Mouse (Mus musculus) stomach, embryonic 14.5 days (tissue): ENCODE results near the gene Unc45b. TPM values are rescaled to one million over a fixed set of nuclear protein-coding genes. Genes with fewer than 3 reads are reported as not detected.
"Not testable (repeated sequence)": the region's sequence is repeated elsewhere in the genome, so short reads cannot be mapped to it uniquely, and the experiment has no call there.

Source experiments
- ATAC-seq: fragments of 200-750 bp; cut with Nextera tagmentation; 2 replicates; pipeline ENCODE4 v1.8.0; 2017; ENCODE audit warnings: low read depth, moderate TSS enrichment; ENCODE audit not compliant: insufficient number of reproducible peaks, insufficient read depth, low FRiP score
- H3K27ac ChIP-seq: fragments of 300-500 bp; sonication (generic); 2 replicates; pipeline ENCODE4 v1.5.1; 2014; ENCODE audit warnings: mild to moderate bottlenecking, low read length, moderate library complexity, mixed read lengths
- H3K27me3 ChIP-seq: fragments of 300-500 bp; sonication (generic); 2 replicates; pipeline ENCODE4 v1.6.1; 2014; ENCODE audit warnings: low read length, control low read depth, mixed read lengths; ENCODE audit not compliant: control insufficient read depth, insufficient read depth
- H3K36me3 ChIP-seq: fragments of 300-500 bp; sonication (generic); 2 replicates; pipeline ENCODE4 v1.6.1; 2014; ENCODE audit warnings: mild to moderate bottlenecking, control low read depth, low read length, moderate library complexity, mixed read lengths; ENCODE audit not compliant: control insufficient read depth, insufficient read depth
- H3K4me1 ChIP-seq: fragments of 300-500 bp; sonication (generic); 2 replicates; pipeline ENCODE4 v1.6.1; 2014; ENCODE audit warnings: low read length, control low read depth, mixed read lengths; ENCODE audit not compliant: control insufficient read depth, insufficient read depth
- H3K4me2 ChIP-seq: fragments of 300-500 bp; sonication (generic); replicated peaks from 2 replicates; pipeline ENCODE4 v1.6.1; 2014; ENCODE audit warnings: low read depth, low read length, control low read depth
- H3K4me3 ChIP-seq: fragments of 300-500 bp; sonication (generic); 2 replicates; pipeline ENCODE4 v1.5.1; 2014; ENCODE audit warnings: low read depth, low read length, control low read depth
- H3K9ac ChIP-seq: fragments of 300-500 bp; sonication (generic); replicated peaks from 2 replicates; pipeline ENCODE4 v1.6.1; 2014; ENCODE audit warnings: low read depth, mild to moderate bottlenecking, control low read depth, low read length, moderate library complexity, mixed read lengths
- H3K9me3 ChIP-seq: fragments of 300-500 bp; sonication (generic); 2 replicates; pipeline ENCODE4 v1.6.1; 2016; ENCODE audit warnings: low read depth, low read length, control low read depth; ENCODE audit not compliant: control insufficient read depth
- WGBS: fragments of 180-500 bp; shearing (Covaris S2); extraction: QIAGEN DNeasy Blood & Tissue Kit; methylation state at CpG from one replicate; pipeline ENCODE4 v1.1.7; 2014; 5-methylcytosine and 5-hydroxymethylcytosine counted together
- microRNA-seq: library from miRNA; unstranded; fragments of <30 nt; microRNA quantifications from one replicate; pipeline ENCODE4, GENCODE M21; 2016
- polyA plus RNA-seq: library from polyadenylated mRNA; unstranded; fragments of >200 nt; fragmentation: Nextera tagmentation; extraction: Ambion mirVana; gene quantifications from 2 replicates; pipeline ENCODE4 v1.2.1, GENCODE M21; 2014

The Unc45b gene
- polyA plus RNA-seq, 1 experiment from 2014 or later: 1.8 TPM

- peaks cover 8% of the 10 kb centered on the region; the same call in 1 of the 2 replicates for H3K4me1 ChIP-seq
- H3K27me3 ChIP-seq: no peaks in the 10 kb centered on the region
- ATAC-seq: no peak
- no peaks in the 10 kb centered on the region for H3K9me3 ChIP-seq
- H3K27ac ChIP-seq: no peak overlapping the region
- no peak overlapping the region for H3K9ac ChIP-seq
- H3K4me2 ChIP-seq: no peak overlapping the region
- WGBS: 84% methylated on average over 6 of the region's 6 CpGs
- H3K4me3 ChIP-seq: no peak overlapping the region
- peaks cover 3% of the 10 kb centered on the region; the same call in 1 of the 2 replicates for H3K36me3 ChIP-seq
Observed at GRCm38 (mm10) chr11:82987621-82988020, 77.3 kb downstream of the Unc45b start.

- peaks cover 3% of the 10 kb centered on the region; the same call in 1 of the 2 replicates for H3K36me3 ChIP-seq
- peak overlapping the region; percentile 67 for H3K4me2 ChIP-seq
- no peak overlapping the region for H3K27ac ChIP-seq
- H3K9me3 ChIP-seq: no peaks in the 10 kb centered on the region
- H3K4me3 ChIP-seq: peak overlapping the region; percentile 41; the same call in 1 of the 2 replicates
- ATAC-seq: peak; percentile 67
- no peaks in the 10 kb centered on the region for H3K27me3 ChIP-seq
- H3K4me1 ChIP-seq: peaks cover 8% of the 10 kb centered on the region; the same call in 1 of the 2 replicates
- no peak overlapping the region for H3K9ac ChIP-seq
- 27% methylated on average over 12 of the region's 12 CpGs for WGBS
Observed at GRCm38 (mm10) chr11:82989357-82989756, 79.0 kb downstream of the Unc45b start.

GRCm38 (mm10) chr11:82990612-82991385 is 80.4 kb downstream of the Unc45b start:
- peak overlapping the region; percentile 44; the same call in 1 of the 2 replicates for H3K27ac ChIP-seq
- WGBS: 14% methylated on average over 19 of the region's 19 CpGs
- not testable (repeated sequence) for H3K27me3 ChIP-seq, H3K9me3 ChIP-seq, H3K4me1 ChIP-seq, H3K36me3 ChIP-seq
- peak overlapping the region; percentile 41 for H3K4me3 ChIP-seq
- peak; percentile 75; the same call in 1 of the 2 replicates for ATAC-seq
- H3K4me2 ChIP-seq: peak overlapping the region; percentile 67
- peak overlapping the region; percentile 25; the same call in 1 of the 2 replicates for H3K9ac ChIP-seq

- H3K9me3 ChIP-seq: no peaks in the 10 kb centered on the region
- peak within 1 kb of the TSS; percentile 25; the same call in 1 of the 2 replicates for H3K9ac ChIP-seq
- peak; percentile 57; the same call in 1 of the 2 replicates for ATAC-seq
- WGBS: 5% methylated on average over 14 of the region's 14 CpGs
- H3K36me3 ChIP-seq: no peaks in the 10 kb centered on the region
- H3K27ac ChIP-seq: peak within 1 kb of the TSS; percentile 44; the same call in 1 of the 2 replicates
- peak within 1 kb of the TSS; percentile 41 for H3K4me3 ChIP-seq
- peaks cover 8% of the 10 kb centered on the region; the same call in 1 of the 2 replicates for H3K4me1 ChIP-seq
- peak within 1 kb of the TSS; percentile 67 for H3K4me2 ChIP-seq
- H3K27me3 ChIP-seq: no peaks in the 10 kb centered on the region
Observed at GRCm38 (mm10) chr11:82991469-82992166, 81.3 kb downstream of the Unc45b start, which contains the start of gene Slfn9. Gene Slfn9, minus strand, starts transcription at chr11:82991830.

Small RNA genes within 50 kb of the gene (microRNA-seq; reads per million reads assigned to microRNA genes)
- gene Mir7679: not detected

Other genes starting within 250 kb of the Unc45b start
- 0.22 and 0.56 TPM in 2 replicates for gene Cct6b, start 146.2 kb upstream of the Unc45b start, polyA plus RNA-seq
- gene Zfp830, start 146.2 kb upstream of the Unc45b start, polyA plus RNA-seq: 34.2 and 37.8 TPM in 2 replicates
- gene Lig3, start 129.4 kb upstream of the Unc45b start, polyA plus RNA-seq: 34.9 and 43.4 TPM in 2 replicates
- 17.9 and 19.5 TPM in 2 replicates for gene Rffl, start 39.3 kb upstream of the Unc45b start, polyA plus RNA-seq
- 14.1 and 14.4 TPM in 2 replicates for gene Rad51d, start 19.9 kb upstream of the Unc45b start, polyA plus RNA-seq
- 0.12 and 0.34 TPM in 2 replicates for gene Fndc8, start 18.4 kb upstream of the Unc45b start, polyA plus RNA-seq
- 30.9 and 31.6 TPM in 2 replicates for gene Nle1, start 2.1 kb upstream of the Unc45b start, polyA plus RNA-seq
- gene Slfn5, start 40.8 kb downstream of the Unc45b start, polyA plus RNA-seq: 1.3 and 1.8 TPM in 2 replicates
- 30.6 and 35.9 TPM in 2 replicates for gene Slfn9, start 81.3 kb downstream of the Unc45b start, polyA plus RNA-seq
- 0.78 and 0.86 TPM in 2 replicates for gene Slfn8, start 110.3 kb downstream of the Unc45b start, polyA plus RNA-seq
- 3.4 and 4.9 TPM in 2 replicates for gene Slfn2, start 154.6 kb downstream of the Unc45b start, polyA plus RNA-seq
- gene Slfn1, start 206.3 kb downstream of the Unc45b start, polyA plus RNA-seq: 0.22 TPM in 1 of 2 replicates, not detected in the other